11 mouse cellular contexts compared by ENCODE assay signal in genomic region chr11:11014088-11014487, GRCm38 (mm10).
DNase-seq lines count a peak whose midpoint lies in the region; ATAC-seq lines count a peak whose summit lies in the region.
"Had no signal": no experiment of that assay in that cellular context is flagged by ENCODE, and none has a peak within 500 bp of the region (broad histone marks: within the 10 kb centered on the region; RNA-seq: fewer than 3 reads in every experiment).

No protein-coding gene starts in this region.

- H3K4me1 ChIP-seq in hindbrain, embryonic 14.5 days (replicated peaks; ENCODE audit: control insufficient read depth, insufficient read depth, low read length): no peaks in the 10 kb centered on the region
- no peaks in the 10 kb centered on the region for H3K4me1 ChIP-seq in hindbrain, embryonic 11.5 days (replicated peaks; ENCODE audit: control insufficient read depth, insufficient read depth, low read length)
- H3K4me1 ChIP-seq in midbrain, embryonic 15.5 days: no peaks in the 10 kb centered on the region
- H3K4me1 ChIP-seq: liver, embryonic 13.5 days had no signal

- DNase-seq in hindbrain, embryonic 14.5 days (ENCODE audit: low spot score): peak; percentile 63
- DNase-seq in hindbrain, embryonic 11.5 days (ENCODE audit: low spot score): no peak
- DNase-seq in cerebellum, postnatal 10 days: peak; percentile 94 to 95
- DNase-seq in frontal cortex, postnatal 36 days (ENCODE audit: low spot score in 2 of 2): peak; percentile 6 to 24
- DNase-seq in kidney, adult 11 months: no peak
- DNase-seq in adrenal gland, postnatal 25 days: no peak
- no peak for DNase-seq in adipocyte (ENCODE audit: low spot score)
- DNase-seq: heart, adult 18-20 months; liver, embryonic 13.5 days had no signal

- no peak overlapping the region for H3K4me3 ChIP-seq in hindbrain, embryonic 14.5 days (replicated peaks; ENCODE audit: low read length)
- H3K4me3 ChIP-seq in hindbrain, embryonic 11.5 days (ENCODE audit: low read depth, low read length): no peak overlapping the region
- H3K4me3 ChIP-seq in midbrain, embryonic 15.5 days: no peak overlapping the region
- H3K4me3 ChIP-seq: liver, embryonic 13.5 days had no signal

- H3K9me3 ChIP-seq in hindbrain, embryonic 14.5 days (ENCODE audit: control insufficient read depth, low read length): no peaks in the 10 kb centered on the region
- H3K9me3 ChIP-seq in hindbrain, embryonic 11.5 days (ENCODE audit: control insufficient read depth, low read length): no peaks in the 10 kb centered on the region
- no peaks in the 10 kb centered on the region for H3K9me3 ChIP-seq in midbrain, embryonic 15.5 days
- H3K9me3 ChIP-seq: liver, embryonic 13.5 days had no signal

- no peak overlapping the region for H3K9ac ChIP-seq in hindbrain, embryonic 14.5 days
- H3K9ac ChIP-seq in hindbrain, embryonic 11.5 days (ENCODE audit: low read depth, low read length): no peak overlapping the region
- no peak overlapping the region for H3K9ac ChIP-seq in midbrain, embryonic 15.5 days
- H3K9ac ChIP-seq: liver, embryonic 13.5 days had no signal

- WGBS in hindbrain, embryonic 14.5 days: 56% methylated on average over 1 of the region's 1 CpGs
- WGBS in hindbrain, embryonic 11.5 days: 82% methylated on average over 1 of the region's 1 CpGs
- 71% methylated on average over 1 of the region's 1 CpGs for WGBS in midbrain, embryonic 15.5 days

- no peak overlapping the region for H3K27ac ChIP-seq in hindbrain, embryonic 14.5 days
- no peak overlapping the region for H3K27ac ChIP-seq in hindbrain, embryonic 11.5 days (ENCODE audit: low read depth, low read length)
- H3K27ac ChIP-seq in midbrain, embryonic 15.5 days: no peak overlapping the region
- H3K27ac ChIP-seq: liver, embryonic 13.5 days had no signal

- peak; percentile 93 for ATAC-seq in hindbrain, embryonic 14.5 days (ENCODE audit: low FRiP score)
- ATAC-seq in hindbrain, embryonic 11.5 days (ENCODE audit: low FRiP score): no peak
- ATAC-seq in midbrain, embryonic 15.5 days (replicated peaks): peak; percentile 94
- ATAC-seq: inflammation-experienced regulatory T-cells, adult 6 months had no signal

- no peak overlapping the region for H3K4me2 ChIP-seq in hindbrain, embryonic 14.5 days (replicated peaks)
- H3K4me2 ChIP-seq in hindbrain, embryonic 11.5 days (replicated peaks; ENCODE audit: low read depth, low read length): no peak overlapping the region
- no peak overlapping the region for H3K4me2 ChIP-seq in midbrain, embryonic 15.5 days
- H3K4me2 ChIP-seq: liver, embryonic 13.5 days had no signal

- no peaks in the 10 kb centered on the region for H3K36me3 ChIP-seq in hindbrain, embryonic 14.5 days (replicated peaks; ENCODE audit: control insufficient read depth, insufficient read depth)
- no peaks in the 10 kb centered on the region for H3K36me3 ChIP-seq in hindbrain, embryonic 11.5 days (ENCODE audit: control insufficient read depth, insufficient read depth, low read length)
- H3K36me3 ChIP-seq in midbrain, embryonic 15.5 days (replicated peaks): no peaks in the 10 kb centered on the region
- H3K36me3 ChIP-seq: liver, embryonic 13.5 days had no signal

- H3K27me3 ChIP-seq in hindbrain, embryonic 14.5 days (ENCODE audit: control insufficient read depth, insufficient read depth, low read length): no peaks in the 10 kb centered on the region
- no peaks in the 10 kb centered on the region for H3K27me3 ChIP-seq in hindbrain, embryonic 11.5 days (ENCODE audit: control insufficient read depth, insufficient read depth, low read length)
- no peaks in the 10 kb centered on the region for H3K27me3 ChIP-seq in midbrain, embryonic 15.5 days (replicated peaks)
- H3K27me3 ChIP-seq: liver, embryonic 13.5 days had no signal

Comparison
In these comparisons a context has a peak if more than half of its experiments do, and no peak if none do; other contexts are left out.
1. DNase-seq: peak in hindbrain, embryonic 14.5 days (single experiment), cerebellum, postnatal 10 days (2 of 2) and frontal cortex, postnatal 36 days (2 of 2); none in hindbrain, embryonic 11.5 days (single experiment), kidney, adult 11 months (single experiment), adrenal gland, postnatal 25 days (single experiment) and adipocyte (single experiment).